Mouse (Mus musculus) telencephalon, adult 2 months (tissue): Measurements from ENCODE around the gene Ppm1h.
"Not testable (repeated sequence)": the region's sequence is repeated elsewhere in the genome, so short reads cannot be mapped to it uniquely, and the experiment has no call there.

Experiments
- DNase-seq: peaks from one replicate; pipeline ENCODE4 v3.0.0-alpha.2; 2011; ENCODE audit warnings: low read depth, low spot score

Ppm1h gene

DNA sequence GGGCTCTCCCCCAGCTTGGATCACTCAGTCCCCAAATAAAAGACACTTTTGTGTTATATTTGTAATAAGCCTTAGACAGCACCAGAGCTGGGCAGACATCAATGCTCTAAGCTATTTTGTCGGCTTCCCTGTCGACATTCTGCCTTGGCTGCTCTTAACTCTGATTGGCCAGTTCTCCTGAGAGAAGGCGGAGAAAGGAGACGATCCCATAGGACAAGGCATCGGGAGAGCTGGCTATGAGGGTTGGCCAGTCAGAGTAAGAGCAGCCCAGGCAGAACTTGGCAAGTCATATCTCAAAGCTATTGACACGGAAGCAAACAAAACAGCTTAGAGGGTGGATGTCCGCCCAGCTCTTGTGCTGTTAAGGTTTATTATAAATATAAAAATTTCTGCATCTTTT lies 243.7 kb downstream of the Ppm1h start:
- no peak for DNase-seq

DNA sequence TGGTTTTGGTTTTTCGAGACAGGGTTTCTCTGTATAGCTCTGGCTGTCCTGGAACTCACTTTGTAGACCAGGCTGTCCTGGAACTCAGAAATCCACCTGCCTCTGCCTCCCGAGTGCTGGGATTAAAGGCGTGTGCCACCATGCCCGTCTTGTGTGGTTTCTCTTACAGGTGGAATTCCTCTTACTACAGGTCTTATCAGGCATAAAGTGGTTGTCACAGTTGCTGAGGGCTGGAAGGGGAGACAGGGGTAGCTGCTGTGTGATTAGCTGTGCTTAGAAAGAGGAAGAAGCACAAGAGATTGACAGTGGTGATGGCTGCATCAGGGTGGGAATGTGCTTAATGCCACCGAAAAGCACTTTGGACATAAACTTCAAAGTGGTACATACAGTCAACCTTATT lies 246.0 kb downstream of the Ppm1h start:
- DNase-seq: not testable (repeated sequence)

DNA sequence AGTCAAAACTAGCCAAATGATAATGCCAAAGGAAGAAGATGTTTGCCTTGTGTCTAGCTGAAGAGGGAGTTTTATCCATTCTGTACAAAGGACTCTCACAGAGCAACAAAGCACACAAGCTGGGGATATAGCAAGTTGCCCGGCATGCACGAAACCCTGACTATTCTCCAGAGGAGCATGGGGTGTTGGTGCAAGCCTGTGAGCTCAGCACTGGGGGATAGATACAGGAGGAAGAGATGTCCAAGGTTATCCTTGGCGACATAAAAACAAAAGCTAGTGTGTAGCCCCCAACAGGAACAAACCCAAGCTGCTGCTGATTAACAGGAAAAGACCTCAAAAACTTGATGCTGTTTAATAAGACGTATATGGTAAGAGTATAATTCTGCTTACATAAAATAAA lies 247.7 kb downstream of the Ppm1h start:
- no peak for DNase-seq

DNA sequence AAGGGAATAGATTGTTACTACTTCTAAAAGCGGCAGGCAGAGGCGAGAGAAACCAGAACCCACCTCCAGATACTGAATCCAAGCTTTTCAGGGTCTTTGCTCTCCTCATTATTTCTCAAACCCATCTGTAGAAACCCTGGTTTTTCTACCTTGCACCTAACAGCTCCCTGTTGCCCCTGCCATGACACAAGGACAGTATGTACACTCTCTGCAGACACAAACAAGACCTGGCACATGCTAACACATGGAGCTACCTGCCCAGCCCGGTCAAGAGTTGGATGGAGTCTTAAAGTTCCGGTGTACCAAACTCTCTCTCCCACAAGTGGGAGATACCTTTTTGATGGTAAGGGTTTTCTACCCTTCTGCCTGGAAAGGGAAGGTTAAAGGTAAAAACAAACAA lies 252.0 kb downstream of the Ppm1h start:
- DNase-seq: no peak

DNA sequence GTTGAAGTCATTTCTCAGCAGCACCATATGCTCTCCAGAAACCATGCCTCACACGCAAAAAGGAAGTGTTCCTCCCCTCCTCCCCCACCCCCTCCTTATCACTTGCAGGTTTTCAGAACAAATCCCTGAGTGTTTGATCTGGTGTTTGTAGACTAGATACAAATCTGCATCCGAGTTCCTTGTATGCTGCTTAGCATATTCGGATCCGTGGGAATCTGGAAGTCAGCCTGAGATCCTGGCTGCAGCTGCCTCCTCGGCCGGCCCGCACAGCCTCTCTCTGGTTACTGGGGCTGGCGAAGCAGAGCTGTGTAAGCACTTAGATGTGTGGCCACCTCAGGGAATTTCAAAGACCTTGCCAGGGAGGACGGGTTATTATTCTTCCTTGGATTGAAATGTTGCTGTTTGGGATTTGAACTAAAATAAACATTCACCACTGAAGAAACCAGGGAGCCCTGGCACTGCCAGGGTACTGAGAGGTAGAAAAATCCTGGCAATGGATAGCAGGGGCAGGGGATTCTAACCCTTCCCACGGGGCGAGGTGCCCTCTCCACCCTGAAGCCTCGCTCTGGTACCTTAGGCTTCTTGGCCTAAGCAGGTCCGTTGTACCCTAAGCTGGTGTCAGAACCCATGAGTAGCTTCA lies 252.8 kb downstream of the Ppm1h start:
- peak; percentile 83 for DNase-seq

DNA sequence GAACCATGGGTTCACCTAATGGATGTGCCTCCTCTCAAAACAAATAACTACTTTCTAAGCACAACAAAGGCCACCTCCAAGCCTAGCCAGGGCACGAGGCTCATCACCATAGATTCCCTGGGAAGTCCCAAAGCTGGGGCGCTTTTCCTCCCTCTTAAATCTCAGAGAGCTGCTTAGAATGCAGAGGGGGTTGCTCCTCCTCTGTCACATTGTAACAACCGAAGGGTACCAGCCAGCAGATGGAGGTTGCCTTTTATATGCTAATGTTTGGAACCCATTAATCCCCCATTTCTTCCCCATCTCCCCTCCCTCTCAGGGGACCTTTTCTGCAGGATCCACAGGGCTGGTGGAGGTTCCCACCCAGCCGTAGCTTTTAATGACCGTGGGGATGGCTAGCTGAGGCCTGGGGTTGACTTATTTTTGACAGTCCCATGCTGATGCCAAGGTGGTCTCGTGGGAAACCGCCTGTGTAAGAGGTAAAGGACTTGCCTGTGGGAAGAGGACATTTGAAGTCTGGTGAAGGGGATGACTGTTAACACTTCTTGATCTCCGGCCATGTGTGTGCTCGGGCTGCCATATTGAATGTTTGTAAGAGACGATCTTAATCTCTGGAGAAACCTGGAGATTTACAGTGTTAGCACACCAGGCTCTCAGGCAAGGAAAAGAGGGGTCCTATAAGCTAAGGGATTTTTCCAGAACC lies 253.4 kb downstream of the Ppm1h start:
- DNase-seq: no peak

DNA sequence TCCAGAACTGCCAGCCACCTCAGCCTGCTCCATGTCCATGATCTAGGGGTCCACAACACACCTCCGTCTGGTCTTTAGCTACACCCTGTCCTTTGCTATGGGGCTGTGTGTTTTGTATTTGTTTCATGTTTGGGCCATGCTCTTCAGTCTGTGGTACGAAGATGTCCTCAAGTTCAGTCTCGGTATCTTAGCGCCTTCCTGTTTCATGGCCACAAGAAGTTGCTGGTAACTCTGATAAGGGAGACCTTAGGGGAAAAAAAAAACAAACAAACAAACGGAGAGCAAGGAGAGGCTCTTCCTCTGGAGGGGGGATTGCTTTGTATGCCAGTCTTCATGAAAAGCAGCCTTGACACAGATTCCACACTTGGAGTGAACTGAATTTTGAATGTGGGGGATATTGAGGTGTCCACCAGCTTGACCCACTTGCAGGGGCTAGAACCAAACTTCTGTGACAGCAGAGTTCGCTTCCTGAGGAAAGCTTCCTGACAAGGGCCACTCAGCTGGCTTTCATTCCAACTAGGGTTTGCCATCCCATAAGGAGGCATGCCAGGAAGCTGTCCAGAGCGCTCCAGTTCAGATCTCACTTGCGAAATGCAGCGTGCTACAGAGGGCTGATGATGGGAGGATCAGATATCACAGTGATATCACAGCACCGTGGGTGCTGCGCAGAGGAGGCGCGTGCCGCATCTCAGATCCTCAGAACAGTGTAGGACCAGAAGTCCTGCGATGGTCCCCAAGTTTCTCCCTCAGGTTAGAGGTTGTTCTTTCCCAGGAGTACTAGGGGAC lies 254.7 kb downstream of the Ppm1h start:
- no peak for DNase-seq

DNA sequence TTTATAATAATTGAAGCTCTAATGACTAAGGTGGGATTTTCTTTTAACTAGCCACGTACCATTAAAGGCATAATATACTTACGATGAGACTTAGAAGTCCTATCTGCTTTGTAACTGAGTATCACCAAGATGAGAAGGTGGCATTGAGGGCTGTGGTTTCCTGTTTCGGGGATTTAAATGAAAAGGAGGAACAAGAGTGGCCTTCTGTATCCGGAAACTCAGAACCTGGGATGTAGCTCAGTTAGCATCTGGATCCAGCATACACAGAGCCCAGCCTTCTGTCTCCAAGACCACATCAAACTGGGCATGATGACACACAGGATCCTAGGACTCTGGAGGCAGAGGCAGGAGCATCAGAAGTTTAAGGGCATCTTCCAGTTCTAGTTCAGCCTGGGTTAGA lies 256.8 kb downstream of the Ppm1h start:
- DNase-seq: not testable (repeated sequence)

DNA sequence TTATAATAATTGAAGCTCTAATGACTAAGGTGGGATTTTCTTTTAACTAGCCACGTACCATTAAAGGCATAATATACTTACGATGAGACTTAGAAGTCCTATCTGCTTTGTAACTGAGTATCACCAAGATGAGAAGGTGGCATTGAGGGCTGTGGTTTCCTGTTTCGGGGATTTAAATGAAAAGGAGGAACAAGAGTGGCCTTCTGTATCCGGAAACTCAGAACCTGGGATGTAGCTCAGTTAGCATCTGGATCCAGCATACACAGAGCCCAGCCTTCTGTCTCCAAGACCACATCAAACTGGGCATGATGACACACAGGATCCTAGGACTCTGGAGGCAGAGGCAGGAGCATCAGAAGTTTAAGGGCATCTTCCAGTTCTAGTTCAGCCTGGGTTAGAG lies 258.8 kb downstream of the Ppm1h start:
- not testable (repeated sequence) for DNase-seq

DNA sequence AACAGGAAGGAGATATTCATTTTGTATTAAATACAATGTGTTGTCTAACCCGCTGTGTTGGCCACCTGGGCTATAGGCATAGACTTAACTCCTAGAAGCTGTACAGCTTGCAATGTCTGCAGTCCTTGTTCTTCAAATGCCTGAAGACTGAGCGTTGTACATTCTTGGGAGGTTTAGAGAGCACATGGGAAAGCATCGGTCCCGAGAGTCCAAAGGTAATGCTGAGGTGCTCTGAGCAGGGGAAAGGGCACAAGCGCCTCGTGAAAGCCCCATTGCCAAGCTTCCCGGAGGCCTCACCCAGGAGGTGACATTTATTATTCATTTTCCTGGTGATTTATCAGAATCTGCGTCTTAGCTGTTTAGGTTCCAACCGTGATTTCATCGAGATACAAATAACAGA lies 261.0 kb downstream of the Ppm1h start:
- no peak for DNase-seq

DNA sequence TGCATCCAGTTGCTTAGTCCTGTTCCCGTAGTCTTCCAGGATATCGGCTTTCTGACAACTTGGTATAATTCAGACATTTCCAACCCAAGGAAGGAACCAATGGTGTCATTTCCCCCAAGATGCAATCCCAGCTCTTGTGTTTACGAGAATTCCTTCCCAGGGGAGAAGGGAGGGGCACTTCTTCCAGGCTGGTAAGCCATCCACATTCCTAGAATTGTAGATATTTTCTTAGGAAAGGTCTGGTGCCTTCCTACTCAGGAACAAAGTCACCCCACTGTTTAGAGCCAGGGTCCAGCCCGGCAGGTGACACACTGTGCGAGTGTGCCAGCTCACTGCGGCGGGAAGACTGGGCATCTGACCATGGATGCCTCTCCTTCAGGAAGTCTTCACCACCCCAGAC lies 264.2 kb downstream of the Ppm1h start:
- no peak for DNase-seq

DNA sequence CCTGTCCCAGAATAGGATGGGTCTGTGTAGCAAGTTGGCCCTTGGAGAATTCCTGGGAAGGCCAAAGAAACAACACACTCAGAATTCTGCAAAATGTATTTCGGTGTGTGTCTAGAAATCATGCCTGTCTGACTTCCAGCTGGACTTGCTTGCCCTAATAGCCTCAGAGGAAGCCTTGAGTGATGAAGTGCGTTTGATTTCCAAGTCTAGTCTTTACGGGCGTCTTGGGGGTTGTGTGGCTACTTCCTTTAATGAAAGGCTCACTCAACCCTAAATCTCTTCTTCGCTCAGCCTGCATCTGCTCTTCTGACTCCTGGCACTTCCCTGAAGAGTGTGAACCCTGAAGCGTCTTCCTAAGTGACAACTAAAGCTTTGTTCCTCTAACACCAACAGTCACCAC lies 265.3 kb downstream of the Ppm1h start:
- no peak for DNase-seq

DNA sequence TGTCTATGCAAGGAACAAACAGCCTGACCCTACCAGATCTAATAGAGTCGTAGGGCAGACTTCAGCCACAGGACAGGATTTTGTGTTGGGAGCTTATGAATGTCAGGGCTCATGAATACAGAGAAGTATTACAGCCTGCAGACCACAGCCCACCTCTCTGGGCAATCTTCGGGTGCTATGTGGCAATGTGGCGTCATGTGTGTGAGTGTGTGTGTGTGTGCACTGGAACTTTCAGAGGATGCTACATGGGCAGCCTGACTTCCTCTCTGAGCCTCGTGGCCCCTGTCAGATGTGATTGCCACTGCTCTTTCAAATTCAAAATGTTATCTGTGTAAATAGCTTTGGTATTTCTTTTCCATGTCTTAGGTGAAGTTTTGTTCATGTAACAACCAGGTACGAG lies 266.3 kb downstream of the Ppm1h start:
- DNase-seq: no peak

DNA sequence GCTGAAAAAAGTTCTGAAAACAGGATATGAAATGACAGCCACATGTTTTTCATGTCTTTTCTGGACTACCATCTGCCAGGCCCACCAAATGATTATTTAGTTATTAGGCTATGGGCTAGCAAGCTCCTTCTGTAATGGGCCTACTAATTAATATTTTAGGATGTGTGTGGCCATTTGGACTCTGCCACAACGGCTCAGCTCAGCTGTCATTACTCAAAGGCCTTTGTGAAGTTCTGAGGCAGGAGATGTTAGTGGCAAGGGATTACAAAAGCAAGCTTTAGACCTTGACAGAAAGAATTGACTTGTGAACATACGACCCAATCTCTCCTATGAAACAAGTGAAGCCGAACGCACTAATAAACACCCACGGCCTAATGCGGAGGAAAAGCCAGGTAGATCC lies 272.4 kb downstream of the Ppm1h start:
- DNase-seq: no peak

DNA sequence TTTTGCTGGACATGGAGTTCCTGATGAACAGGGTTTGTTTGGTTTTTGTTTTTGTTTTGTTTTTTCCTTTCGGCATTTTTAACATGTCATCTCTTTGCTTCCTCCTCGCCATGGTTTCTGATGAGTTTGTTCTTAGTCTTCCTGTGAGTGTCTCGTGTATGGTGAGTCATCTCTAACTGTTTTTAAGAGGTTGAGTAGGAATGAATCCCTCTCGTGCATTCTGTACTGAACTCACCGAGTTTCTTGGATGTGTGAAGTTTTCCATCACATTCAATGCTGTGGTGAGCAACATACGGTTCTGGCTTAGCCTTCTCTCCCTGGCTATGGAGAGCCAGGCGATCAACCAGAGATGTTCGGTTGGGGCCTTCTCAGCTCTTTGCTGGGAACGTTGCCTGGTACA lies 275.0 kb downstream of the Ppm1h start:
- no peak for DNase-seq

DNA sequence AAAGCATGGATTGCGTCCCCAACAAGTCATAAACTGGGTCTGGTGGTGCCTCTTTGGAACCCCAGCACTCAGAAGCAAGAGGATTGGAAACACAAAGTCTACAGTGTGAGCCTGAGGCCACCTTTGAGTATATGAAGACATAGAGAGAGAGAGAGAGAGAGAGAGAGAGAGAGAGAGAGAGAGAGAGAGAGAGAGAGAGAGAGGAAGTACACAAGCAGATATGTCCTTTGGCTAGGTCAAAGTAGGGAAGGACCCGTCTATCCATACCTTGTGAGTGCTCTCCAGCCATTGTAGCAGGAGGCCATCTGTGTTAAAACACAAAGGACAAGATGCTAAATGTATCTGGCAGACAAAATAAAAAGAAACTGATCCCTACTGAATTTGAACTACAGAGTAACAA lies 279.4 kb downstream of the Ppm1h start:
- no peak for DNase-seq

DNA sequence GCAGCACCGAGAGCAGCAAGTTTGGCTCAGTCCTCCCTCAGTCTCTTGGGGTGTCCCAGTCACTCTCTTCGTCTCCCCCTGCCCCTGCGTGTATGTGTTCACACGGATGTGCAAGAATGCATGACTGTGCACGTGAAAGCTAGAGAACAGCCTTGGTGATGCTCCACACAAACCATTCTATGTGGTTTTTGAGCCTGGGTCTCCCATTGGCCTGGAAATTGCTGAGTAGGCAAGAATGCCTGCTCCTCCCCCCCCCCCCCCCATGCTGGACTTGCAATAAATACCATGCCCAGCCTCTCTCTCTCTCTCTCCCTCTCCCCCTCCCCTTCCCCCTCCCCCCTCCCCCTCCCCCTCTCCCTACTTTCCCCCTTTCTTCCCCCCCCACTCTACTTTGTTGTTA lies 280.1 kb downstream of the Ppm1h start:
- no peak for DNase-seq

DNA sequence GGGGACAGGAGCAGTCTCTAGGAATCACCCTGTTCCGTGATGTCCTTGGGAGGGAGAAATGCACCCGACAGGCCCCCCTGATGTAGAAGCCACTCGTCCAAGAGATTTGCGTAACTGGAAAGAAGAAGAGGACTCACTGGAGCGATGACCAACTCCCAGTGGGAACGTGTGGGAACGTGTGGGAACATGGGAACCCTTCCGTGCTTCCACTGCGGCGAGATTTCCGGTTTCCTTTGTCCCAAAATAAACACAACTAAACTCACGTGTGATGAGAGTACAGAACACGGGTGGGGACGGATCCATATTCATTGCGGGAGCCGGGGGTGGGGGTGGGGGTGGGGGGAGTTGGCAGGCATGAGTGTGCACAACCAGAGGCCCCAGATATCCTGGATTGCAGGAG lies 281.7 kb downstream of the Ppm1h start:
- no peak for DNase-seq

DNA sequence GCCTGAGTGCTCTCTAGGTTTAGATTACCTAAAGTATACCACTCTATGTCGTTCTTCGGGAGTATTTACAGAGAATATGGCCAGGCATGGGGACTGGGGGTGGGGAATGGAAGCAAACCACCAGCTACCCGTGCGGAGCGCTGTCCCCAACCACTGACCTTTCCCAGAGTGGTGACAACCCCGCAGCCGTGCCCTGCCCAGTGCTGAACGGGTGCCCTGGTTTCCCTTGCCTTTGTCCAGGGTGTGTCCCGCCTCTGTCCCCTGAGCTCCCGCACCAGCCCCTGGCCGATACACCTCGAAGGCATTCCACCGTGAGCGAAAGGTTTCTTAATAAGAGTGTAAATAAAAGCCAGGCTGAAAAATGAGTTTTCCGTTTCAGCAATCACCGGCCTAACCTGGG lies 282.2 kb downstream of the Ppm1h start:
- no peak for DNase-seq

DNA sequence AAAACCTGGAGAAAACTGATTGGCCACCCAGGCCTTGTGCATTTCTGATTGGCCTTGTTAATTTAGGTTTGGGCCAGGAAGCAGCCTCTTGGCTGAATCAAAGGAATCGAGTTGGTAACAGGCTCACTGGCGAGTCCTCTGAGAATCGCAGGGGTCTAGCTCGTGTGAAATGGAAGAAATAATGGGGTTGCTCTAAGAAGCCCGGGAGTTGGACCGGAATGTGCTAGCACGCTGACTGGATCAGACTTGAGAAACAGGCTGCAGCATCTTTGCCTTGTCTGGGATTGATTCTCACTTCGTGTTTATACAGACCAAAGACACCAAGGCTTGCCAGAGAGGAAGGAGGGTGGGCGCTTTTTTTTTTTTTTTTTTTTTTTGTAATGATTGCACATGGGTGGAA lies 282.9 kb downstream of the Ppm1h start:
- no peak for DNase-seq

DNA sequence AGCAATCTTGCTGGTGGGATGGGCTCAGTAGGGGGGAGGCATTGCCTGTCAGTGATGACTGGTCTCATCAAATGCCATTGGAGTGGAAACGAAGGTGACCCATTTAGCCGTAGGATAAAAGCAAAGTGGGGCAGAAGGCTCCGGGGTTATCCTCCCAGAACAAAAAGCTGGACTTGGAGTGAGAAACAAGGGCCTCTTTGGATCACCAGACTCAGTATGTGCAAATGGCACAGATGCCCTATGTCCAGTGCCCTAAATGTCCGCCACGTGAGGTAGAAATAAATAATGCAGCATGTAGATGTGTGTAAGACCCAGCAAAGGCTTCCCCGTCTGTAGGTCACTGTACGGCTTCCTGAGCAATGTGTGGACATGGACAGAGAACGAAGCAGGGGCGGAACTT lies 284.1 kb downstream of the Ppm1h start:
- DNase-seq: no peak

DNA sequence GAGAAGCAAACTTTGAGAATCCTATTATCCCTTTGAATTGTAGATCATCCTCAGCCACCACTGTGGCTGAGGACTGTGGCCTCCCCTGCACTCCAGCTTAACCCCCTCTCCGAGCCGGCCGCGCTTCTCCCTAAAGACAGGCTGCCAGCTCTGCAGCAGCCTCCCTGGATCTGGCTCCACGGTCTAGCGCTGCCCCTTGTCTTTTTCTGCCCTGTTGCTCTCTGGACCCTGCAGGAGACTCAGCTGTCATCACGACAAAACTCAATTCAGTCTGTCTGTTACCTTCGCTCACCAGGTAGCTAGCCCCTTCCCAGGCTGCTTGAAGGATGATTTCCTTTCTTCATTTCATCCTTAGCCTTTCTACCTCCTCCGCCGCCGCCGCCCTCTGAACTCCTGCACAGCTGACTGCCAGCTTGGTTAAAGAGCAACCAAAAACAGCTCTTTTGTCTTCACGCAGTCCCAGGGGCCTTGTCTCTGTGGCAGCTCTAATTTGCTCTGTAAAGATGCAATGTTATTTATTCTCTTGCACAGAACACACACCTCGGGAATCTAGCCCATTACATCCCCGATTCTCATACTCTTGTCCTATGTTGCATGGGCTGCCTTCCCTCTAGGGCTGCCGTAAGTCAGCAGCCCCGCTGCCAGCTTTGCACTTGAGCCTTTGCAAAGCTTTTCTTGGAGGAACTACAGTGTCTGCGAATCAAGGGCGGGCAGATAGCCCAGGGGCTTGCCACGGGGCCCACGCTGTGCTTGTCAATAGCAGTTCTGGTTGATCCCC lies 285.1 kb downstream of the Ppm1h start:
- no peak for DNase-seq
